Mouse (Mus musculus): ENCODE measurements around the gene Ndrg3.
"Not testable (repeated sequence)": the region's sequence is repeated elsewhere in the genome, so short reads cannot be mapped to it uniquely, and the experiment has no call there.

Ndrg3 gene

GRCm38 (mm10) chr2:156939926-156940325 is 51.9 kb downstream of the Ndrg3 start:
- not testable (repeated sequence) for DNase-seq (ENCODE audit: low read depth, low spot score)

DNA sequence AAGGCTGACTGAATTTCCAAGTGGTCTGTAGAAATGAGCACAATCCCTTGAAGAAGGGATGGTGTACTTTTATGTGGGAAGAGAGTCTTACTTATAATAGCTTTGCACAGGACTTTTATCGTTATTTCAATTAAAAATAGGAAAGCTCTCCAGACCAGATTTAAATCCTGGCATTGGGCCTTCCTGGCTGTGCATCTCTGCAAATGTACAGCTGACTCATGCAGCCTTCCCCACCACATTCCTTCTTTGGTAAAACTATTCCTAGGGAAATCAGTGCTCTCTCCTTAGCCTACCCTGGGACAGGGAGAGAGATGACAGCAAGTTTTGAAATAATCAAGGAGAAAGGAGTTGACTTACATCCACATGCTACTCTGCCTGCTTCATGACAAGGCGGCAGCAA is 54.1 kb downstream of the Ndrg3 start:
- DNase-seq (ENCODE audit: low read depth, low spot score), result no peak

DNA sequence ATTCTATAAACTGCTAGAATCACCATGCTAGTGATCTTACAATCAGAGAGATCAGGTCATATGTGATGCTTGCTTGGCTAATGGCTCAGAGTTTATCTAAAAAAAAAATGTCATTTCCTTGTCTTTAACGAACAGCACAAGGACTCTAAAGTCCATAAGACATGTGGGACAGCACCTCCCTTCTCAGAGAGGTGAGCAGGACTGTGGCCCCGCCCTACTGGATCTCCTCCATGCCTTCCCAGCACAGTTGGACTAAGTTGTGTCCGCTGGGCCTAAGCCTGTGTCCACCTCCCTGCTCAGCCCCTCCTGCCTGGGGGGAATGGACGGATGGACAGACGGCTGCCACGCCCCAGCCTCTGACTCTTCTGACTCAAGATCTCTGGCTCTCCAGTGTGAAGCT is 56.9 kb downstream of the Ndrg3 start:
- no peak for DNase-seq (ENCODE audit: low read depth, low spot score)

DNA sequence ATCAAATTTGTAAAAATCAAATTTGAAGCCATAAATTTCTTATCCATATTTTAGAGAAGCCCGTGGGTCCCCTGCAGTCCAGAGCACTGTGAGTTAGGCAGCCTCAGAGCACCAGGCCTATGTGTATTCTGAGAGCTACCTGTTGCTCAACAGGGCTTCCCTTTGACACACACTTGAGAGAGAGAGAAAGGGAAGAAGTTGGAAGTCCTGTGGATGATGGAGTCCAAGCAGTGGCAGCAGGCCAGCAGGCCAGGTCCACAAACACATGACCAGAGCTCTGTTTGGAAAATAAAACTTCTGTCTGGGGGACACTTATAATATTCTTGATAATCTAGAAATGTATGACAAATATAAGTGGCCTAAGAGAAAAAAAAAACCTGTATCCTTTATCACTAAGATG is 58.4 kb downstream of the Ndrg3 start:
- DNase-seq (ENCODE audit: low read depth, low spot score), result no peak

DNA sequence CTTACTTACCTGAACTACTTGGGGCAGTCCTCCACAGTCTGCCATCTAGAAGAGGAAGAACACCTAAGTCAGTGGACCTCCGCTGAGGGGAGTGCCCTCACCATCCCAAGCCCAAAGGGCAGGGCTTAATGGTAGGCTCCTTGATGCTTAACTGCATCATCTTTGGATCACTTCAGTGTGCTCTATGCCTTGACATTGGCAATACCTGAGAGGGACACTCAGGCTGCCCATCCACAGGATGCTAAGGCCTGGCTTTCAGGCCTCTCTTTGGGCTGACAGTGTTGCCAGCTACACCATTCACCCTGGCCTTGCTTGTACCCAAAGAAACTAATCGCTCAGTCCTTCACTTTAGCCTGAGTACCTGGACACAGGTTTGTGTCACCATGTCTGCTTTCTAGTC is 60.4 kb downstream of the Ndrg3 start:
- no peak for DNase-seq (ENCODE audit: low read depth, low spot score)

DNA sequence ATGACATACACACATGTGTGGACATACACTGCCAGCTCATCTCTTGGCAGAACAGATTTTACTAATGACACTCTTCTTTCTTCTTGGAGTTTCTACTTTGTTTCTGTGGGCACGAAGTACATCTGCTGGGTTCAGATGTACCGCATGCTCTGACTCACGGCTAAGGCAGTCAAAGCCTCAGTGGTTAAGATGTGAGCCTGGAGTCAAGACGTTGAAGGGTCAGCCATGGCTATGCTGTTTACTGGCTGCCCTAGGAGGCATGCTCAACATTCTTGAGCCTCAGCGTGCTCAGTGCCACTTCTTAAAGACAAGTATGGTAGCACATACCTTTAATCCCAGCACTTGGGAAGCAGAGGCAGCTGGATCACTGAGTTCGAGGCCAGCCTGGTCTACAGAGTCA is 61.3 kb downstream of the Ndrg3 start:
- no peak for DNase-seq (ENCODE audit: low read depth, low spot score)

DNA sequence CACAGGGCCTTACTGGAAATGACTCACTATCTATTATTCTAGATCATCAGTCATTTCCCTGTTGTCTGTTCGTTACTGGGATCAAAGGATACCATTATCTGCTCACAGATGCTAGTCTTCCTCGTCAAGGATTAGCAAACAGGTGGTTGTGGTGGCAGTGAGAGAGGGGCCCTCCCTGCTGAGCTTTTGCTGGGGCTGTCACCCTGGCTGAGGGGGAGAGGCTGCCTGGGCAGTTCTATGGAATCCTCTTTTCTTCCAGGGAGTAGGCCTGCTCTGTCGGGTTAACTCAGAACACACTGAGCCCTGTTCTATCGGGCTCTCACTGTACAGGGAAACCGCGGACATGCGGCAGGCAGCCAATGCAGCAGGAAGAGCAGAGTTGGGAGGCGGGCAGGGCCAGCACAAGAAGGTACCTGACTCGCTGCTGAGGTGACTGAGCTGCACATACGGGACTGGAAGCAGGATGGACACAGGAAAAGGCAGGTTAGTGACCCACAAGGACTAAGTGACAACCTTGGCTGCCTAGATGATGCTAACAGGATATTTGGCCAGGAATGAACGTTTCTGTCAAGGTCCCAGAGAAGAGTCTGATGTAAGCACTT is 62.2 kb downstream of the Ndrg3 start:
- no peak for DNase-seq (ENCODE audit: low read depth, low spot score)

GRCm38 (mm10) chr2:156928606-156929005 is 63.2 kb downstream of the Ndrg3 start:
- no peak for DNase-seq (ENCODE audit: low read depth, low spot score)

DNA sequence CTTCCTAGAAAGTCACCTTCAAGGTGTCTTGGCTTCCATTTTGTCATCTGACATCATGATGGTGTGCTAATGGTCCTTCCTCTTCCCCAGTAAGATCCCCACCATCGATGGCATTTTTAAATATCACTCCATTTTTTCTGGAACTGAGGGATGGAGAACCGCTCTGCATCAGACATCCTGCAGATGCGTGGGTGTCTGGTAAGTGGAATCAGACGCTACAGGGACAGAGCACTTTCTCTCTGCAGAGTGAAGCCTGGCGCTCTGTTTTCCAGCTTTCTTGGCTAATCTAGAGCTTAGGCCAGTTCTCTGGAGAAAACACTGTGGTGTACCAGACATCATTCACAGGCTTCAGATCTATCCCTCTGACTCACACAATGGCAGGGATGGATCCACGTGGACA is 64.2 kb downstream of the Ndrg3 start:
- peak; percentile 7 for DNase-seq (ENCODE audit: low read depth, low spot score)

- not testable (repeated sequence) for DNase-seq (ENCODE audit: low read depth, low spot score)
These were observed 66.2 kb downstream of the Ndrg3 start for GRCm38 (mm10) chr2:156925611-156926010.

DNA sequence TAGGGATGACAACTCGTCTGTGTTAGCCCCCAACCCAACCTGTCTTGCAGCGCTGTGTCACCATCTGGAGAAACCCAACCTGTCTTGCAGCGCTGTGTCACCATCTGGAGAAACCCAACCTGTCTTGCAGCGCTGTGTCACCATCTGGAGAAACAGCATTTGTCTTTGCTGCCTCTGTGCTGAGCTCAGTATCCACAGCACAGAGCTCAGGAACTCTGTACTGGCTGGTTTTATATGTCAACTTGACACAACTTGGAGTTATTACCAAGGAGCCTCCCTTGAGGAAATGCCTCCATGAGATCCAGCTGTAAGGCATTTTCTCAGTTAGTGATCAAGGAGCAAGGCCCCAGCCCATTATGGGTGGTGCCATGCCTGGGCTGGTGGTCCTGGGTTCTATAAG is 66.8 kb downstream of the Ndrg3 start:
- DNase-seq (ENCODE audit: low read depth, low spot score), result not testable (repeated sequence)

GRCm38 (mm10) chr2:156924210-156924898 is 67.5 kb downstream of the Ndrg3 start:
- DNase-seq (ENCODE audit: low read depth, low spot score), result no peak

GRCm38 (mm10) chr2:156923057-156923456 is 68.8 kb downstream of the Ndrg3 start:
- no peak for DNase-seq (ENCODE audit: low read depth, low spot score)

GRCm38 (mm10) chr2:156919796-156920195 is 72.1 kb downstream of the Ndrg3 start:
- DNase-seq (ENCODE audit: low read depth, low spot score), result no peak

DNA sequence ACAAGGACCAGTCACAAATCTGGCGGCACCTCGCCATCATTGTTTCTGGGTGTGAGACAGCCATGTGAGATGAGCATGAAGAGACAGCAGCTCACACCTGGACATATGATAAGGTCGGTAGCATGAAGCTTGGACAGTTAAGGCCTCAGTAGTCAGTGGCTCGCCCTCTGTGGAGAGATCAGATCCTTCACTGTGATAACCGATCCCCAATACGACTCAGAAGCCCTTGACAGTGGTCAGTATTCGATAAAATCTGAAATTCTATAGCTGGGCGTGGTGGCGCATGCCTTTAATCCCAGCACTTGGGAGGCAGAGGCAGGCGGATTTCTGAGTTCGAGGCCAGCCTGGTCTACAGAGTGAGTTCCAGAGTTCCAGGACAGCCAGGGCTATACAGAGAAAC is 72.7 kb downstream of the Ndrg3 start:
- not testable (repeated sequence) for DNase-seq (ENCODE audit: low read depth, low spot score)

DNA sequence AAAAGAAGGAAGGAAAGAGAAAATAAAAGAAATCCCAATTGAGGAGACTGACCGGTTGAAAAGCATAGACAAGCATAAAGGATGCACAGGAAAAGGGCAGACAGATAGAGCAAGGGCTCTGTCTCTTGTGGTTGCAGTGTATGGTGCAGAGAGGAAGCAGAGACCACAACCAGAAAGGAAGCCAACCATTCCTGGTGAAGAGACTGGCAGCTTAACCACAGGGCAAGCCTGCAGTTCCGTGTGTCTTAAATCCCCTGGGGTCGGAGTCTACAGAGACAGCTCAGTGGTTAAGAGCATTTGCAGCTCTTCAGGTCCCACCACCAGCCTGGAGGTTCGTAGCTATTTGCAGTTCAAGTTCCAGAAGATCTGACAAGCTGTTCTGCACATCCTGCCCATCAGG is 73.3 kb downstream of the Ndrg3 start:
- no peak for DNase-seq (ENCODE audit: low read depth, low spot score)

DNA sequence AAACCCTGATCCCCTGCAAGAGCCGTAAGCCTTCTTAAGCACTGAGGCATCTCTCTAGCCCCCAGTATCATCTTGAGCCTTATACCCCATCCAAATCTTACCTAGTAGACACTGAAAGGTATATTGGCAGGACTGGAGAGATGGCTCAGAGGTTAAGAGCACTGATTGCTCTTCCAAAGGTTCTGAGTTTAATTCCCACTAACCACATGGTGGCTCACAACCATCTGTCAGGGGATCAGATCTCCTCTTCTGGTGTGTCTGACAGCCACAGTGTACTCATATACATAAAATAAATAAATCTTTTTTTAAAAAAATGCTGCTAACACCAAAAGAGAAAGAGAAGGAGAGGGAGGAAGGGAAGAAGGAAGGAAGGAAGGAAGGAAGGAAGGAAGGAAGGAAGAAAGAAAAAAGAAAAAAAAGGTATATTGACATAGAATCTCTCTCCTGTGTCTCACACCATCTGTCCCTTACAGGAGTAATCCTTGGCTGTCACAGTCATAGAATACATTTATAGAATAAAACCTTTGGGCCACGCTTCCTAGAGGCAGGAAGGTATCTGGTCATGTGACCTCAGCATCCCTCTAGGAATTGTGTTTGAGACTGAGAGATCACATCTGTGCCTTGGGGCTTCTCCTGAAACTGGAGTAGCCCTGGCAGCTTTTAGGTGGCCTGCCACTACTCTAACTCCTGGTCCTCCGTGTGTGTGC is 75.3 kb downstream of the Ndrg3 start:
- DNase-seq (ENCODE audit: low read depth, low spot score), result no peak

DNA sequence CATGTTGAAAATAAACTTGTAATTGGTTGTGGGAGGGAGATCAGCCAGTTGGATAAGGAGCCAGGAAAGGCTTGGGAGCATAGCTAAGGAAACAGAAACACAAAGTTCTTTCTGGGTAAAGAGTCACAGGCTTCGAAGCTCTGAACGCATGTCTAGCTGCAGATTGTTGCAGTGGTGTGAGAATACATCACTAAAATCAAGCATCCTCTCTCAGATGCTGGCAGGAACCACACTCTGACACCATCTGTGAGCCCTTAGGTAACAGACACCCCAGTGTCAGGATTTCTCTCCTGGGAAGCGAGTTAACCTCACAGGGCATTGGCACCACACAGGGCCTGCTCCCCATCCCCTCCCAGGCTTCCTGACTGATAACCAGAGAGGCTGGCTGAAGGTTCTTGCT is 76.3 kb downstream of the Ndrg3 start:
- no peak for DNase-seq (ENCODE audit: low read depth, low spot score)

- DNase-seq (ENCODE audit: low read depth, low spot score), result peak; percentile 17
These were observed 78.7 kb downstream of the Ndrg3 start for GRCm38 (mm10) chr2:156913191-156913590.

DNA sequence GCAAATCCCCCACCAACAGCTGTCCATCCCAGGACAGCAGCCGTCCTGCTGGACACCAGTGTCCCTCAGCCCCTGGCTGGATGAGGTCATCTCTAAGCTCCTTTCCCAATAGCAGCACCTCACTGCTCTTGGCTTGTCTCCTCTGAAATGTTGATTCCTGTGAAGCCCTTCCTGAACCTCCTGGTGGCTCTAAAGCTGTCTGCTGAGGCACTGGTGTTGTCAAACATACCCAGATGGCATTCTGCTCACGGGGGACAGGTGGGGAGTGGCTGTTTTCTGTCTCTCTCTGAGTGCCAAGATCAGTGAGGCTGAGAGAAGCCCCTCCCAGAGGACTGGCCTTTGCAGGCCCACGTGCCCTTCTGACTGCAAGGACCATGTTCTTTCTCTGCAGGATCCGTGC is 85.9 kb downstream of the Ndrg3 start:
- not testable (repeated sequence) for DNase-seq (ENCODE audit: low read depth, low spot score)

DNA sequence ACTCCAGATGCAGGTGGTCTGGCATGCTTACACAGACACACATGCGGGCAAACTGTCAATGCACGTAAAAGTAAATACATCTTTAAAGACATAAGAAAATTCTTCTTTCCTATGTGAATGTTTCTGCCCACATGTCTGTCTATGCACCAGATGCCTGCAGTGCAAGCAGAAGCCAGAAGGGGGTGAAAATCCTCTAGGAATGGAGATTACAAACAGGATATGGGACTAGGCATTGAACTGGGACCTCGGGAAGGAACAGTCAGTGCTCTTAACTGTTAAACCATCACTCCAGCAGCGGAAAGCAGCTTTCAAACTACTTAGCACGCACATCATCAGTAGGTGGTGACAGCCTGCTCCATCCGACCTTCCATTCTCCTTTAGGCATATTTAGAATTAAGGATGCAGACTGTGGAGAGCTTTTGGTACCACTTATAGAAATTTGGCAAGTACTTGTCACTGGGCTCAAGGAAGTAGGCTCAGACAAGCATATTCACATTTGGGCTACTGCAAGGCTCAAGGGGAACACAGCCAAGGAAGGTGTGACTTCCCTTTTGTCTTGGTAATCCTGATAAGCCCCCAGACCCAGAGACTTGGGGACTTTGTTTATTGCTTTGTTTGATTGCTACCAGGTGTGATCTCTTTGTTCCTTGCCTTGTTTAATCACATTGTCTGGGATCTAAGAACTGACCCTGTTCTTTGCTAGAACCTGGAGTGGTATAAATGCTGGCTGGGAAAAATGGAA is 86.7 kb downstream of the Ndrg3 start:
- DNase-seq (ENCODE audit: low read depth, low spot score), result peak; percentile 27

DNA sequence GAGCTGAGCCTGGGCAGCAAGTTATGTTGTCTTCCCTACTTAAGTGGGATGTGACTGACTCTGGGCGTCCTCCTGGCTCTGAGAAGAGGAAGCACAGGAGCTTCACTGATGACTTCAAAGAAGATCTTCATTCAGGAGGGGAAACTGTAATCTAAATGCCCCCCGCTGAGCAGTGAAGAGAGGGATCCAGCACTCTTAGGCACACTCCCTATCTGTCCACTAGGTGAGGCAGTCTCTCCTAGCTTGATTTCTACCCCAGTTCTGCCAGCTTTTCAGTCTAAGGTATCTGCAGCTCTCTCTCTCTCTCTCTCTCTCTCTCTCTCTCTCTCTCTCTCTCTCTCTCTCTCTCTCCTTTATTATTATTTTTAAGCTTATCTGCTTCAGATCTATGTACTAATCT is 88.5 kb downstream of the Ndrg3 start:
- no peak for DNase-seq (ENCODE audit: low read depth, low spot score)
